Mouse (Mus musculus) megakaryocyte, embryonic 14.5 days (primary cell): ENCODE data around the gene Hs3st3a1.

Experiments
- FLI1 ChIP-seq: IDR thresholded peaks from 2 replicates; pipeline ENCODE4 v1.6.1; 2012; ENCODE audit warnings: low read length, inconsistent platforms, mixed read lengths
- GATA1 ChIP-seq: IDR thresholded peaks from 3 replicates; pipeline ENCODE4 v1.6.1; 2012; ENCODE audit warnings: mixed read lengths, low read length, inconsistent platforms, borderline replicate concordance

- TF ChIP-seq GATA1 = no peak
- no peak for TF ChIP-seq FLI1
Observed at GRCm38 (mm10) chr11:64512301-64512700, 77.2 kb downstream of the Hs3st3a1 start.
